Mouse (Mus musculus) kidney, adult 9 months (tissue): Measurements from ENCODE around the gene Nqo2.
"Not testable (repeated sequence)": the region's sequence is repeated elsewhere in the genome, so short reads cannot be mapped to it uniquely, and the experiment has no call there.

Experiments used
- DNase-seq: peaks from one replicate; pipeline ENCODE4 v3.0.0; 2022

The Nqo2 gene

GRCm38 (mm10) chr13:33964206-33965046 lies at the start of gene Nqo2:
Gene Nqo2, plus strand, starts transcription at chr13:33964687.
- peak; percentile 91 for DNase-seq

- DNase-seq: no peak
These were observed 43.4 kb upstream of the Nqo2 start for GRCm38 (mm10) chr13:33921041-33921440.

GRCm38 (mm10) chr13:33921699-33922098 lies 42.8 kb upstream of the Nqo2 start:
- DNase-seq: no peak

- DNase-seq: no peak
These were observed 34.2 kb upstream of the Nqo2 start for GRCm38 (mm10) chr13:33930281-33930680.

GRCm38 (mm10) chr13:33930912-33931311 lies 33.6 kb upstream of the Nqo2 start:
- DNase-seq: no peak

GRCm38 (mm10) chr13:33934743-33935142 lies 29.7 kb upstream of the Nqo2 start:
- no peak for DNase-seq

GRCm38 (mm10) chr13:33935465-33936181 lies 28.9 kb upstream of the Nqo2 start:
- DNase-seq: peak; percentile 42

- no peak for DNase-seq
These were observed 27.3 kb upstream of the Nqo2 start for GRCm38 (mm10) chr13:33937151-33937550.

- DNase-seq: not testable (repeated sequence)
These were observed 26.9 kb upstream of the Nqo2 start for GRCm38 (mm10) chr13:33937587-33937986.

GRCm38 (mm10) chr13:33941288-33941808 lies 23.1 kb upstream of the Nqo2 start:
- no peak for DNase-seq

- no peak for DNase-seq
These were observed 22.2 kb upstream of the Nqo2 start for GRCm38 (mm10) chr13:33942212-33942779.

- DNase-seq: no peak
These were observed 13.0 kb upstream of the Nqo2 start for GRCm38 (mm10) chr13:33951308-33952074.

- DNase-seq: no peak
These were observed 12.4 kb upstream of the Nqo2 start for GRCm38 (mm10) chr13:33952075-33952449.

GRCm38 (mm10) chr13:33952947-33953346 lies 11.5 kb upstream of the Nqo2 start:
- no peak for DNase-seq

GRCm38 (mm10) chr13:33956571-33957421 lies 7.7 kb upstream of the Nqo2 start:
- peak; percentile 70 for DNase-seq

GRCm38 (mm10) chr13:33959771-33960170 lies 4.7 kb upstream of the Nqo2 start:
- no peak for DNase-seq

- no peak for DNase-seq
These were observed 853 bp downstream of the Nqo2 start for GRCm38 (mm10) chr13:33965056-33966024.

GRCm38 (mm10) chr13:33966025-33966412 lies 1.5 kb downstream of the Nqo2 start:
- DNase-seq: no peak

- DNase-seq: no peak
These were observed 2.1 kb downstream of the Nqo2 start for GRCm38 (mm10) chr13:33966574-33966973.

- DNase-seq: no peak
These were observed 25.1 kb downstream of the Nqo2 start for GRCm38 (mm10) chr13:33989625-33990024.

GRCm38 (mm10) chr13:33995197-33995596 lies 30.7 kb downstream of the Nqo2 start:
- peak; percentile 84 for DNase-seq
